Mouse (Mus musculus): Measurements from ENCODE around the gene Sdk1.

GRCm38 (mm10) chr5:142017001-142017400, 775.7 kb downstream of the Sdk1 start:
- TF ChIP-seq CTCF (IDR thresholded peaks at IDR 0.05; ENCODE audit: control insufficient read depth, insufficient read depth, insufficient replicate concordance, low read depth, low read length) (no peak), POLR2A (IDR thresholded peaks at IDR 0.05; ENCODE audit: control insufficient read depth, low read depth, low read length) (no peak)

Data from testis, adult 2 months (tissue).